Mouse (Mus musculus): ENCODE data around the gene Ntn3. TPM values are rescaled to one million over a fixed set of nuclear protein-coding genes. Genes with fewer than 3 reads are reported as not detected.
A peak's percentile ranks its signal among the peaks of the same experiment; 100 is the strongest.

The Ntn3 gene
- total RNA-seq, 2 experiments from 2014 or later = 7.6 to 8.2 TPM

GRCm38 (mm10) chr17:24191481-24191880 lies 17.9 kb downstream of the Ntn3 start:
- DNase-seq (ENCODE audit: low spot score in 2 of 2) = no peak

DNA sequence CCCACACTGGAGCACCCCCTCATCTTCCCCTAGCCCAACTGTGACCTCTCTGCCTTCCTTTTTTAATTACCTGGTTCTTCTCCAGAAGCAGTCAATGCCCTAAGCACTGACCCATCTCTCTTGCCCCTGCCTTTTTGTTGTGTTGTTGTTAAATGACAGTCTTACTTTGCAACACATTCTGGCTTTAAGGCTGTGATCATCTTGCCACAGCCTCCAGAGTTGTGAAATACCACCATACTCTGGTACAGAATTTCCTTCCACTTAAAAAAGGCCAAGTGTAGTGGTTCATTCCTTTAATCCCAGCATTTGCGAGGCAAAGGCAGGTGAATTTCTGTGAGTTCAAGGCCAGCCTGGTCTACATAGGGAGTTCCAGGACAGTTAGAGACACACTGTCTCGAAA lies 18.4 kb downstream of the Ntn3 start:
- no peak for DNase-seq (ENCODE audit: low spot score in 2 of 2)

DNA sequence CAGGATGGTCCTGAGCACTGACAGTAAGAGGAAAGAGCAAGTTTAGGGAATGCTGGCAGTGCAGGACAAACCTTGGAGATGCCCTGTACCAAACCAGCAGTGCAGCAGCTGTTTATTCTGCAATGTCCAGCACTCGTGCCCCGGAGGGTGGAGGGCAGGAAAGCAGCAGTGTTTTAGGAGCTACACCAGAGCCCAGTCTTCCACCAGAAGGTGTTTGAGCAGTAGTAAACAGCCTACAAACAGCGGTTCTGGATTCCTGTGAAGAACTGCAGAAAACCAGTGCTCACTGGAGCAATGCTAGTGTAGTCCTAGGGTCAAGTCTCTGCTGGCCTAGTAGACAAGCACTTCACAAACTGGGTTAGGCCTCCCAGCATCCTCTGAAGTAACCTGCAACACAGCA lies 35.1 kb downstream of the Ntn3 start:
- no peak for DNase-seq (ENCODE audit: low spot score in 2 of 2)

DNA sequence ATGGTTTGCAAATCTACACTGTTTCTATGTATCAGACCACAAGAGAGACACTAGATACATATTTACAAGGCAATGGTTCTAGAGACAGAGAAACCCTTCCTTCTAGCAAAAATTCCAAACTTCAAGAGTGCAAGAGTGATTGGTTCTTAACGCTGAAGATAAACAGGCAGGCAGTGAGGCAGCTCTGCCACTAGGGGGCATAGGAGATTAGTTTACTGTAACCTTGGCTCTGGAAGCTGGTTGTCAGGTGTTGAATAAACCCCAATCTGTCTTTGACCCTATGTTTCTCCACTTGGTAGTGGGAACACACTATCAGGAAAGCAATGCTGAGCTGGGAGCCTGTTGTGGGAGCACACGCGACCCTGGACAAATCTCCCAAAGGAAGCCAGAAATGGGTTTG lies 35.9 kb downstream of the Ntn3 start:
- DNase-seq (ENCODE audit: low spot score in 2 of 2) = peak in 1 of 2 experiments; percentile 44

DNA sequence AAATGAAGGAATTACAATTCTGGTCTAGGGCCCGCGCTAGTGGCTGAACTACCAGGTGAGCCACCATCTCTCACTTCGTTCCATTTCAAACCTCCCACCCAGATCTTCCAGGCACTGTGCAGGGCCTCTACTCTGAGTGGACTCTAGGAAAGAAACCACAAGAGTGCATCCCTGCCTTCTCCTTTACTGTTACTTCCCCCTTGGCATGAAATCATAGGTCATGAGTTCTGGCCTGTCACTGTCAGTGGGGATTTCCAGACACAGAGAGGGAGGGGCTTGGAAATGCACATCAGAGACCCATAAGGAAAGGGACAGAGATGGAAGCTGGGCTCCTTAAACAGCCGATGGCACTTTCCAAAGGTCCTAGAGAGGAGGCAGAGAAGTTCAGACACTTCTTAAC lies 37.6 kb downstream of the Ntn3 start:
- no peak for DNase-seq (ENCODE audit: low spot score in 2 of 2)

DNA sequence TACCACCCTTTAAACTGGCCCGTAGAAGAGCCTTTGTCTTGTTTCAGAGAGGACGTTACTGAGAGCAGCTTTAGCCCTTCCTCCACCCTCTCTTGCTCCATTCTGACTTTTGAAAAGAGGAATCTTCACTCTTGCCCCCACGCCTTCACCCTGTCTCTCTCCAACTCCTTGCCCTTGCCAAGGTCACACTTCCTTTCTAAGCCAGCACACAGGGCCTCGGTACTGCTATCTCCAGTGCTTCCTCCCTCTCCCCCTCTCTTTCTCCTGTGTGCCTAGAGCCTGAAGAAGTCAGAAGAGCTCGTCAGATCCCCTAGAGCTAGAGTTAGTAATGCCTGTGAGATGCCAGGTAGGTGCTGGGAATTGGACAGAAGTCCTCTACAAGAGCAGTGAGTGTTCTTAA lies 38.6 kb downstream of the Ntn3 start:
- no peak for DNase-seq (ENCODE audit: low spot score in 2 of 2)

DNA sequence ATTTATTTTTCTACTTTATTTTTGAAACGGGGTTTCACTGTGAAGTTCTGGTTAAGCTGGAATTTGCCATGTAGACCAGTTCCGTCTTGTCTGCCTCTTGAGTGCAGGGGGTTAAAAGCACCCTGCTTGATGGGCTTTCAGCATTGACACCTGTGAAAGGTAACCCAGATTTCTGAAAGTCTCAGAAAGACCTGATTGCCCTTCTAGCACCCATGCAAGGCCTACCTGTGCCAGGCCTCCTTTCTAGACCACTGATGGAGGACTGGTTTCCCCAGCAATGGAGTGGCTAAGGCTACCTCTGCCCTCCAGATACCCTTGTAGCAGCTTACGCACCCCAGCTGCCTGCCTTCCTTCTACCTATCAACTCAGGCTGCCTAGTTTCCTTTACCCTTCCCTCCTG lies 39.2 kb downstream of the Ntn3 start:
- DNase-seq (ENCODE audit: low spot score in 2 of 2) = no peak

DNA sequence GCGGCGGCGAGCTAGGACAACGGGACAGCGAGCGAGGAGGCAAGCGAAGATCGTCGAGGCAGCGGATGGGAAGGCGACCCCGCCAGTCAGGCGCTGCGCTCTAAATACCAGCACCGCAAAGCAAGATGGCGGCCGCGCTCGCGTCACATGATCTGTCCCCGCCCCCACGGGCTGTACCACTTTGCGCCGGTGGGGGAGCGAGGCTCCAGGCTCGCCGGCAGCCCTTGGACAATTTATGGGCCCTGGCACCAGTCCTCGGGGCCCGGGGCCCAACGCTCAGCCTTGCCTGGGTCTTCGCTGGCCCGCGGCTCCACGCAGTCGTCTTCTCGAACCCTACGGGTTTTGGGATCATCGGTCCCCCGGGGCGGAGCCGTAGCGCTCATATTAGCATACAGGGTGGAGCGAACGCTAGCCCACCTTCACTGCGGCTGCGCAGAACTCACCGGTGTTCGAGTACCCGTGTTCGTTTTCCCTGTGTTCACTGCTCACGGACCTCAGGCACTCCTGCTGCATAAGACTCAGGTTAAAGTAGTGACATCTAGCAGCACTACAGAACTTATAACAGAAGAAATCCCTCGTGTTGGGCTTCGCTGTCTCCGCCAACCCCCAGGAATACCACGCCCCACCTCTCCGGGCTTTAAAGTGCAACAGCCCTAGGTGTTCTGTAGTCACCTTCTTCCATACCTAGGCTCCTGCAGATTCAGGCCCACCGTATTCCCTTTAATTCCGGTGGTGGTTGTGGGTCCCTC lies 39.8 kb downstream of the Ntn3 start, which contains the start of gene Atp6v0c:
TSS of gene Atp6v0c (minus strand) at position 386 of the 749 bp plus-strand sequence.
- DNase-seq (ENCODE audit: low spot score in 2 of 2) = peak; percentile 88 to 93

DNA sequence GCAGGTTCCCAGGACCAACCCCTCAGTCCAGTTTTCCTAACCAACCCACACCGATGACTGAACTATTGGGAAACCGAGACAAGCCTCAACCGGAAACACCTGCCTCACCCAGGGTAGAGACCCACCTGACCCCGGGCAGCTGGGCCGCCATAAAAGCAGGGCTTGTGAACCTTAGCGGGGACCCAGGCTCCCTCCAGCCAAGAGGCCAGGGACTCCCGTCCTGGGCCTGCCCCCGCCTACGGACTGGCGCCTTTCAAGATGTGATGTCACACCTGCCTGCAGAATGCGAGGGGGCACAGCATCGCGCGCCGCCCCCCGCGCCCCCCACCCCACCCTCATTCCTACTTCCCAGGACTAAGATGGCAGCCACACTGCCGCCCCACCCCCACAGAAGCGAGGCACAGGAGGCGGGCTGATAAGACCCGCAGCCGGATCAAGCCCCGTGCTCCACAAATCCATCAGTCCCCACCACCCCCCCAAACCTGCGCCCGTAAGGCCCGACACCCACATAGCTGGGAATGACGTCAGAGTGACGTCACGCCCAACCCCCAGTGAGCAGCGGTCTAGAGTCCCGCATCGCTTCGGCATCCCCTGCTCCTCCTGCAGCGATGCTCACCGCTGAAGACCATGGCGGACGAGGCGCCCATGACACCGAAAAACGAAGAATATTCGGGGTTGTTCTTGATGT lies 40.6 kb downstream of the Ntn3 start:
- peak; percentile 27 to 35 for DNase-seq (ENCODE audit: low spot score in 2 of 2)

- no peak for DNase-seq (ENCODE audit: low spot score in 2 of 2)
Measured at GRCm38 (mm10) chr17:24167891-24168505, 41.3 kb downstream of the Ntn3 start.

GRCm38 (mm10) chr17:24167120-24167519 lies 42.2 kb downstream of the Ntn3 start:
- no peak for DNase-seq (ENCODE audit: low spot score in 2 of 2)

- no peak for DNase-seq (ENCODE audit: low spot score in 2 of 2)
Measured at GRCm38 (mm10) chr17:24164566-24165259, 44.6 kb downstream of the Ntn3 start.

DNA sequence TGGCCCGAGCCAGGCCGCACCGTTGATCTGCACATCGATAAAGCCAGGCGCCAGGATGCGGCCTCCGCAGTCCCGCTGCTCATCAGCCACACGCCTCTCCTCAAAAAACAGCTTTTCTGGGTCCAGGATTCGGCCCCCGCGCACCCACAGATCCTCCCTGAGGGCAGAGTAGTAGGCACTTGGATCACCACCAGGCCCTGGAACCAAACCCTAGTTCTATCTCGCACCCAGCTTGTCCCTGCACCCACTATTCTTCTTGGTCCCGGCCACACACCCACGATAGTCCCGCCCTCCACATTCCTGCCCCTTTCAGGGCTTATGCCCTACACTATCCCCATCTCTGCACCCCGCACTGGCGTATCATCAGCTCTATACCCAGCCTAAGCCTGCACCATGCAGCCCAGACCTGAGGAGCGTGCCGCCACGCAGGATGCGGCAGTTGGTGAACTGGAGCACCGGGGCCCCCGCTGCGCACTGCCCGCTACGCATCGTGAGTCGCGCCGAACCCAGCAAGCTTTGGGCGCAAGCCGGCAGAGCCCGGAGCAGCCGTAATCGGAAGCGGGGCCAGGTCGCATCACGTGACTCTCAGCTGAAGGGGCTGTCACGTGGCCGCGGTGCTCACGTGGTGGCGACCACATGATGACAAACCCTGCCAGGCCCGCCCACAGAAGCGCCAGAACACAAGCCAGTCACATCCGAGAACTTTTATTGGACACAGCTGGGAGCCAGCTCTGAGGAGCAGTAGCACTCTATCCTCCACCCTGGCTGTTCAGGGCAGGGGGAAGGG lies 46.0 kb downstream of the Ntn3 start, which contains the start of gene Amdhd2:
TSS of gene Amdhd2 (minus strand) at position 591 of the 787 bp plus-strand sequence.
- peak; percentile 89 to 97 for DNase-seq (ENCODE audit: low spot score in 2 of 2)

DNA sequence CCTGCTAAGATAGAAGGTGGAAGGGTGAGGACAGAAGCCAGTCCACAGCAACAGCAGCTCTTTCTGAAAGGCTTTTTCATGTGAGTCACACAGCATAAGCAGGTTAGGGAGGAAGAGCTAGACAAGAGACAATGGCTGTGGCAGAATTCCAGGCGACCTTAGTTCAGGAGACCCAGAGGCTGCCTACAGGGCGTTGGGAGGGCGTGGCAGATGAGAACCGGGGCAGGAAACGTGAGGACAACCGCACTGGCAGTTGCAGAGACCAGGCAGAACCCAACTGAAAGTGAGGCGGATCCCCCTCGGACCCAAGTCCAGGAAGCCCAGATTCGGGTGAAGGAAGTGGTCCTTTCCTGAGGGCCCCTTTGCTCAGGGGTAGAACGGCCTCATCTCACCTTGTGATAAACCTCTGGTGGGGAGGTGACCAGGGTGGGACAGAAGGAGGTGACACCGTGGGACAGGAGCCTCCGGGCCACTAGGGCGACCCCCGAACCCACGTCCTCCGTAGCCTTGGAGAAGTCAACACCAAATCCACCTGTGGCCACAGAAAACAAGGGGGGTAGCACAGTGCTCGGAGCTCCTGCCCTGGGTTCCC lies 46.7 kb downstream of the Ntn3 start:
- no peak for DNase-seq (ENCODE audit: low spot score in 2 of 2)

DNA sequence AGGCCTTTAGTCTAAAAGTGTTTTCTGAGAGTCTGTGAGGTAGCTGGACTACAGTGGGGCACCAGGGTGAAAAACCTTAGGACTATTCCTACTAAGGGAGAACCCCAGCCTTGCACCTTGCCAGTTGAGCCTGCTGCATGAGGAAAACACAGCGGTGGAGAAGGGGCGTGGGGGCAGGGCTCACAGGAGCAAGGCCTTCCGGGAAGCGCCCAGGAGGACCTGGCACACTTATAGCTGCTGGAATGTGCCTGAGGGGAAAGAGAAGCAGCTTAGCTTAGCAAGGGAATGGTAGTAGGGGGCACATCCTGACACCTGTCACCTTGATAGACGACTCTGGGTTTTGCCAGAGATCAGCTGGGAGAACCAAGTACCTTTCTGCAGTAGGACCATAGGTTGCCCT lies 47.9 kb downstream of the Ntn3 start:
- no peak for DNase-seq (ENCODE audit: low spot score in 2 of 2)

GRCm38 (mm10) chr17:24157526-24157925 lies 51.8 kb downstream of the Ntn3 start:
- no peak for DNase-seq (ENCODE audit: low spot score in 2 of 2)

DNA sequence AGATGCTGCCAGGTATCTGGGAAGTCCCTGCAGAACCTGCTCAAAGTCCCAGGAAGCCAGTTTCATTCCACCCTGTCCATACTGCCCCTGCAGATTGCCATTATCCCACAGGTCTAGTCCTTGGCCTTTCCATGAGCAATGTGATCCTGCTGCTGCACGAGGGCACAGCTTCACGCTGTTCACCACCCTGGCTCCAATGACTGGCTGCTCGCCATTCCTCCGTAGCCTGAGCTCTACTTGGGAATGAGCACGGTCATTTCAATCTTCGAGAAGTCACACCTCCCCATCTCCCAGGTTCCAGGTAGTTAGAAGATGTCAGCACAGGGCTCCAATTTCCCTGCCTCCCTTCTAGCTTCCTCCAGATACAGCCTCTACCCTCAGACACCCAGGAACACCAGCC lies 52.2 kb downstream of the Ntn3 start:
- DNase-seq (ENCODE audit: low spot score in 2 of 2) = no peak

GRCm38 (mm10) chr17:24156394-24156793 lies 52.9 kb downstream of the Ntn3 start:
- DNase-seq (ENCODE audit: low spot score in 2 of 2) = no peak

DNA sequence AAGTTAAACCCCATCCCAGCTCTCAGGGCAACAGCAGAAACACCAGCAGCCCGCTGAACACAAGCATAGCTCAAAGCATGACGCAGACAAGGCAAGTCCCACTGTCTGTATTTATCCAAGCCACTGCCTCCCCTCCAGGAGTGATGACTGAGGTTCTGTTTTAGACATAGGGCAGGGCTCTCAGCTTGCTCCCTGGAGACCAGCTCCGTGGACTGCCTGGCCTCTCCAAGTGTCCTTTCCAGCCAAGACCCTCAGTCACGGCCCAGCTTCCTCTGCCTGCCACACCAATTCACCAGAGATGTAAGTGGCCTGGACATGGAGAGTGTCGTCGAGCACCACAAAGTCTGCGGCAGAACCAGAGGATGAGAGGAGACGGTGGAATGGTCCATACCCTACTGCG lies 53.6 kb downstream of the Ntn3 start:
- DNase-seq (ENCODE audit: low spot score in 2 of 2) = no peak

DNA sequence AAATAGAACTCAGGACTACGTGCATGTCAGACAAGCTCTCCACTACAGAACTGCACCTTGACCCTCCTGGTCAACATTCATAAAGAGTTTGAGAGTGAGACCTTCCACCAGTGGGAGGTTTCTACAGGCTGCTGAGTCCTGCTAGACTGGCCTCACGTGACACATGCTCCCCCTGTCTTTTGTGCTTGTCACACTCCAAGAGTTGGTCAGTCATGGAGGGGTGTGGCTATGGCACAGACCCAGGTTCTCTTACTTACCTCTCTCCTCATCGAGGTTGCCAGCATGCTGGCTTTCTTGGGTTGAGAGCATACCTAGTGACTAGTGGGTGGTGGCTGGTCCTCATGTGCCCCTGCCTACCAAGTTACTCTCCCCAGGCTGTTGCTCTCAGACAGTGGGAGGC lies 54.9 kb downstream of the Ntn3 start:
- no peak for DNase-seq (ENCODE audit: low spot score in 2 of 2)
